Comparison of ENCODE assay signal across 7 mouse cellular contexts in the genomic region with DNA sequence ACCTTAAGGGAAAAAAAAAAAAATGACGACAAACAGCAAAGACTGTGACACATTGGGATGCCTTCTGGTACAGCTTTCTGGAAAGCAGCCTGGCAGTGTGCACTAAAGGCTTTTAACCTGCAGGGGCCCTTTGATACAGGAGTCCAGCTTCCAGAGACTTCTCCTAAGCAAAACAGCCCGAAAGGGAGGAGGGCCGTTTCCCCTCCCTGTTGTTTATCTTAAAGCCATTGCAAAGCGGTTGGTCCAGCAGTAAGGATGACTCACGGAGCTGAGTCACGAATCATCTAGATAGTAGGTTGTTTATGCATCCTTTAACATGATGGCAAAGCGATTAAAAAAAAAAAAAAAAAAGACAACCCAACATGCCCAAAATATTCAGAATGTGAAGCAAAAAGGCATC.
DNase-seq lines count a peak whose midpoint lies in the region; ATAC-seq lines count a peak whose summit lies in the region.

No protein-coding gene starts in this region.

- ATAC-seq in common myeloid progenitor, adult 5-6 weeks (replicated peaks; ENCODE audit: low read depth, poor library complexity, severe bottlenecking), result 0 out of 2 replicates have a peak, but pooled peaks have one; percentile 51
- peak; percentile 91 for ATAC-seq in megakaryocyte-erythroid progenitor cell, adult 5-6 weeks (replicated peaks; ENCODE audit: low FRiP score, low TSS enrichment, poor library complexity, severe bottlenecking)
- ATAC-seq in hindbrain, embryonic 11.5 days (ENCODE audit: low FRiP score), result no peak

- H3K36me3 ChIP-seq in hindbrain, embryonic 11.5 days (ENCODE audit: control insufficient read depth, insufficient read depth, low read length), result no peaks in the 10 kb centered on the region

- H3K27ac ChIP-seq in hindbrain, embryonic 11.5 days (ENCODE audit: low read depth, low read length), result no peak overlapping the region

- no peaks in the 10 kb centered on the region for H3K9me3 ChIP-seq in hindbrain, embryonic 11.5 days (ENCODE audit: control insufficient read depth, low read length)

- no peak overlapping the region for H3K4me2 ChIP-seq in hindbrain, embryonic 11.5 days (replicated peaks; ENCODE audit: low read depth, low read length)

- DNase-seq in lung, adult 18-20 months, result peak; percentile 40 to 42
- DNase-seq in lung, postnatal 14 days, result no peak
- DNase-seq in MEL-GATA-1-ER (ENCODE audit: extremely low read depth, low read depth), result peak; percentile 59
- no peak for DNase-seq in cerebellum, adult 18-20 months
- no peak for DNase-seq in hindbrain, embryonic 11.5 days (ENCODE audit: low spot score)

- H3K4me3 ChIP-seq in hindbrain, embryonic 11.5 days (ENCODE audit: low read depth, low read length), result no peak overlapping the region

- no peaks in the 10 kb centered on the region for H3K27me3 ChIP-seq in hindbrain, embryonic 11.5 days (ENCODE audit: control insufficient read depth, insufficient read depth, low read length)

- WGBS in hindbrain, embryonic 11.5 days, result 58% methylated on average over 7 of the region's 7 CpGs

- H3K9ac ChIP-seq in hindbrain, embryonic 11.5 days (ENCODE audit: low read depth, low read length), result no peak overlapping the region

- no peaks in the 10 kb centered on the region for H3K4me1 ChIP-seq in hindbrain, embryonic 11.5 days (replicated peaks; ENCODE audit: control insufficient read depth, insufficient read depth, low read length)

Comparison
In these comparisons a context has a peak if more than half of its experiments do, and no peak if none do; other contexts are left out.
1. DNase-seq: peak in lung, adult 18-20 months (2 of 2) and MEL-GATA-1-ER (single experiment); none in lung, postnatal 14 days (single experiment), cerebellum, adult 18-20 months (0 of 2) and hindbrain, embryonic 11.5 days (single experiment).